In genomic region chr1:34819225-34819910, GRCm38 (mm10) we compare ENCODE assay signal across 17 mouse cellular contexts. TPM values are rescaled to one million over a fixed set of nuclear protein-coding genes. Genes with fewer than 3 reads are reported as not detected.
A peak's percentile ranks its signal among the peaks of the same experiment; 100 is the strongest.
DNase-seq lines count a peak whose midpoint lies in the region; ATAC-seq and TF ChIP-seq lines count a peak whose summit lies in the region.
"Had no signal": no experiment of that assay in that cellular context is flagged by ENCODE, and none has a peak within 500 bp of the region (broad histone marks: within the 10 kb centered on the region; RNA-seq: fewer than 3 reads in every experiment).

No protein-coding gene starts in this region.

- TF ChIP-seq CTCF in layer of hippocampus, adult 2 months (conservative IDR thresholded peaks at IDR 0.05), result no peak

- H3K27me3 ChIP-seq in lung, embryonic 16.5 days (ENCODE audit: control insufficient read depth, insufficient read depth, low read depth, low read length), result no peaks in the 10 kb centered on the region
- H3K27me3 ChIP-seq: forebrain, embryonic 13.5 days; heart, embryonic 12.5 days; hindbrain, embryonic 12.5 days had no signal

- H3K9me3 ChIP-seq in lung, embryonic 16.5 days (ENCODE audit: control insufficient read depth, low read length), result no peaks in the 10 kb centered on the region
- H3K9me3 ChIP-seq: embryonic facial prominence, embryonic 10.5 days; forebrain, embryonic 13.5 days; heart, embryonic 12.5 days; hindbrain, embryonic 12.5 days had no signal

- H3K9ac ChIP-seq in lung, embryonic 16.5 days (ENCODE audit: low read length), result no peak overlapping the region
- H3K9ac ChIP-seq: forebrain, embryonic 13.5 days; forebrain, postnatal 0 days; heart, embryonic 12.5 days; hindbrain, embryonic 12.5 days had no signal

- WGBS in lung, embryonic 16.5 days, result 85% methylated on average over 6 of the region's 6 CpGs

- peak overlapping the region; percentile 61; the same call in 1 of the 2 replicates for H3K27ac ChIP-seq in layer of hippocampus, adult 2 months
- no peak overlapping the region for H3K27ac ChIP-seq in lung, embryonic 16.5 days (ENCODE audit: low read length)
- H3K27ac ChIP-seq: embryonic facial prominence, embryonic 10.5 days; forebrain, embryonic 13.5 days; hindbrain, embryonic 12.5 days had no signal

- no peak for DNase-seq in layer of hippocampus, adult 2 months (ENCODE audit: low spot score in 2 of 2)
- DNase-seq in layer of hippocampus, postnatal 25 days (ENCODE audit: extremely low spot score in 1 of 2, low spot score in 1 of 2), result no peak
- DNase-seq in lung, postnatal 10 days, result no peak
- peak; percentile 56 for DNase-seq in lung, postnatal 25 days (ENCODE audit: low spot score)
- no peak for DNase-seq in spleen, adult 12 weeks (ENCODE audit: low spot score)
- DNase-seq: adrenal gland, adult 8-10 months; adrenal gland, postnatal 36 days; cerebellum, adult 2 months; cerebellum, postnatal 10 days; forebrain, postnatal 0 days; gastrocnemius, postnatal 14 days; heart, postnatal 36 days had no signal

- H3K4me2 ChIP-seq in lung, embryonic 16.5 days (ENCODE audit: low read depth, low read length), result no peak overlapping the region
- H3K4me2 ChIP-seq: forebrain, embryonic 13.5 days; heart, embryonic 12.5 days; hindbrain, embryonic 12.5 days had no signal

- H3K36me3 ChIP-seq in lung, embryonic 16.5 days (ENCODE audit: control insufficient read depth, insufficient read depth, low read length), result peaks cover 47% of the 10 kb centered on the region

- ATAC-seq in lung, embryonic 16.5 days (ENCODE audit: low read depth), result peak; percentile 65
- ATAC-seq: forebrain, embryonic 13.5 days; forebrain, postnatal 0 days had no signal

- peaks cover 8% of the 10 kb centered on the region; the same call in 1 of the 2 replicates for H3K4me1 ChIP-seq in lung, embryonic 16.5 days (replicated peaks; ENCODE audit: control insufficient read depth, insufficient read depth, low read length)
- H3K4me1 ChIP-seq: embryonic facial prominence, embryonic 10.5 days; forebrain, embryonic 13.5 days; hindbrain, embryonic 12.5 days had no signal

- no peak overlapping the region for H3K4me3 ChIP-seq in layer of hippocampus, adult 2 months
- H3K4me3 ChIP-seq in lung, embryonic 16.5 days (ENCODE audit: low read length), result no peak overlapping the region
- H3K4me3 ChIP-seq: embryonic facial prominence, embryonic 10.5 days; forebrain, embryonic 13.5 days; heart, embryonic 12.5 days; hindbrain, embryonic 12.5 days had no signal

RNA-seq across cellular contexts. Expression of gene Fam168b, which starts 23.5 kb away (rescaled TPM):
- total RNA-seq in layer of hippocampus, adult 2 months (2021), result 100 to 1,000 TPM; 223 to 226 TPM
- total RNA-seq in layer of hippocampus, postnatal 25 days (2021), result 100 to 1,000 TPM; 232 to 236 TPM
- polyA plus RNA-seq in lung, embryonic 16.5 days (2015; fragmentation: Nextera tagmentation; extraction: Ambion mirVana), result 56.0 and 57.1 TPM in 2 replicates

RNA-seq across cellular contexts. Expression of gene Plekhb2, which starts 30.4 kb away (rescaled TPM):
- 100 to 1,000 TPM; 189 to 208 TPM for total RNA-seq in layer of hippocampus, adult 2 months (2021)
- total RNA-seq in layer of hippocampus, postnatal 25 days (2021), result 100 to 1,000 TPM; 164 to 187 TPM
- 35.7 and 39.4 TPM in 2 replicates for polyA plus RNA-seq in lung, embryonic 16.5 days (2015; fragmentation: Nextera tagmentation; extraction: Ambion mirVana)
